In genomic region chr2:153943537-153943936, GRCm38 (mm10) we compare ENCODE assay signal across 10 mouse cellular contexts. TPM values are rescaled to one million over a fixed set of nuclear protein-coding genes. Genes with fewer than 3 reads are reported as not detected.
DNase-seq lines count a peak whose midpoint lies in the region; ATAC-seq and TF ChIP-seq lines count a peak whose summit lies in the region.
"Had no signal": no experiment of that assay in that cellular context is flagged by ENCODE, and none has a peak within 500 bp of the region (broad histone marks: within the 10 kb centered on the region; RNA-seq: fewer than 3 reads in every experiment).

No protein-coding gene starts in this region.

- TF ChIP-seq RAD21 in MEL (IDR thresholded peaks at IDR 0.05; ENCODE audit: low read depth, low read length) = no peak

- H3K79me2 ChIP-seq in MEL (ENCODE audit: control insufficient read depth, insufficient read depth, low read length, poor library complexity) = no peaks in the 10 kb centered on the region

- H3K27ac ChIP-seq in hindbrain, embryonic 14.5 days = no peak overlapping the region
- H3K27ac ChIP-seq in hindbrain, embryonic 12.5 days = no peak overlapping the region
- no peak overlapping the region for H3K27ac ChIP-seq in MEL (ENCODE audit: control insufficient read depth, low read depth, low read length)
- H3K27ac ChIP-seq: liver, embryonic 15.5 days; stomach, embryonic 15.5 days had no signal

- H3K4me2 ChIP-seq in hindbrain, embryonic 14.5 days (replicated peaks) = no peak overlapping the region
- H3K4me2 ChIP-seq in hindbrain, embryonic 12.5 days (replicated peaks) = no peak overlapping the region
- H3K4me2 ChIP-seq: liver, embryonic 15.5 days; stomach, embryonic 15.5 days had no signal

- no peak overlapping the region for H3K9ac ChIP-seq in hindbrain, embryonic 14.5 days
- no peak overlapping the region for H3K9ac ChIP-seq in hindbrain, embryonic 12.5 days
- H3K9ac ChIP-seq in MEL (ENCODE audit: control insufficient read depth, low read depth, low read length, poor library complexity, severe bottlenecking) = no peak overlapping the region
- H3K9ac ChIP-seq: liver, embryonic 15.5 days; stomach, embryonic 15.5 days had no signal

- H3K36me3 ChIP-seq in hindbrain, embryonic 14.5 days (replicated peaks; ENCODE audit: control insufficient read depth, insufficient read depth) = no peaks in the 10 kb centered on the region
- no peaks in the 10 kb centered on the region for H3K36me3 ChIP-seq in hindbrain, embryonic 12.5 days
- no peaks in the 10 kb centered on the region for H3K36me3 ChIP-seq in MEL (ENCODE audit: control insufficient read depth in 1 of 2, insufficient read depth in 2 of 2, low read length in 2 of 2)
- H3K36me3 ChIP-seq: liver, embryonic 15.5 days; stomach, embryonic 15.5 days had no signal

- no peak for TF ChIP-seq EP300 in MEL (IDR thresholded peaks at IDR 0.05; ENCODE audit: low read depth in 1 of 2, low read length in 2 of 2)

- DNase-seq in hindbrain, embryonic 14.5 days (ENCODE audit: low spot score) = peak; percentile 64
- peak; percentile 22 for DNase-seq in MEL (ENCODE audit: low read depth, low spot score)
- peak; percentile 40 to 61 for DNase-seq in frontal cortex, postnatal 25 days (ENCODE audit: low spot score in 2 of 2)
- DNase-seq in left cerebral cortex, postnatal 4 days = peak; percentile 69
- DNase-seq in ovary, postnatal 14 days (ENCODE audit: low spot score) = peak; percentile 49

- ATAC-seq in hindbrain, embryonic 14.5 days (ENCODE audit: low FRiP score) = no peak
- ATAC-seq in hindbrain, embryonic 12.5 days (ENCODE audit: low FRiP score) = no peak
- ATAC-seq in cerebellum, adult (ENCODE audit: insufficient number of reproducible peaks, low FRiP score, low TSS enrichment) = peak; percentile 38; the same call in 1 of the 2 replicates
- ATAC-seq in activated CD4-positive, CD25-positive, alpha-beta regulatory T cell, adult 4 months = no peak

- no peaks in the 10 kb centered on the region for H3K9me3 ChIP-seq in hindbrain, embryonic 14.5 days (ENCODE audit: control insufficient read depth, low read length)
- no peaks in the 10 kb centered on the region for H3K9me3 ChIP-seq in hindbrain, embryonic 12.5 days (replicated peaks)
- H3K9me3 ChIP-seq in MEL (replicated peaks; ENCODE audit: insufficient read depth, low read length) = no peaks in the 10 kb centered on the region
- H3K9me3 ChIP-seq: liver, embryonic 15.5 days; stomach, embryonic 15.5 days had no signal

- no peaks in the 10 kb centered on the region for H3K4me1 ChIP-seq in hindbrain, embryonic 14.5 days (replicated peaks; ENCODE audit: control insufficient read depth, insufficient read depth, low read length)
- no peaks in the 10 kb centered on the region for H3K4me1 ChIP-seq in hindbrain, embryonic 12.5 days
- no peaks in the 10 kb centered on the region for H3K4me1 ChIP-seq in MEL (ENCODE audit: control insufficient read depth in 1 of 2, insufficient read depth in 2 of 2, low read length in 2 of 2)
- H3K4me1 ChIP-seq: liver, embryonic 15.5 days; stomach, embryonic 15.5 days had no signal

- WGBS in hindbrain, embryonic 14.5 days = 47% methylated on average over 3 of the region's 3 CpGs
- 36% methylated on average over 3 of the region's 3 CpGs for WGBS in hindbrain, embryonic 12.5 days

- H3K4me3 ChIP-seq in hindbrain, embryonic 14.5 days (replicated peaks; ENCODE audit: low read length) = no peak overlapping the region
- H3K4me3 ChIP-seq in hindbrain, embryonic 12.5 days = no peak overlapping the region
- no peak overlapping the region for H3K4me3 ChIP-seq in MEL (ENCODE audit: control insufficient read depth in 1 of 2, insufficient read depth in 1 of 2, low read depth in 2 of 2, low read length in 2 of 2)
- H3K4me3 ChIP-seq: liver, embryonic 15.5 days; stomach, embryonic 15.5 days had no signal

- TF ChIP-seq POLR2A in MEL (IDR thresholded peaks at IDR 0.05; ENCODE audit: control insufficient read depth in 1 of 2, insufficient read depth in 1 of 2, low read depth in 1 of 2, low read length in 2 of 2, poor library complexity in 1 of 2) = no peak

- intact Hi-C loops in left cerebral cortex, postnatal 4 days (cut with DNase I) = no loop called here

- TF ChIP-seq CTCF in MEL (IDR thresholded peaks at IDR 0.05 in 2 of 3, conservative IDR thresholded peaks at IDR 0.05 in 1 of 3; ENCODE audit: control insufficient read depth in 1 of 3, insufficient read depth in 1 of 3, low read depth in 2 of 3, low read length in 3 of 3, poor library complexity in 1 of 3, severe bottlenecking in 1 of 3) = peak in 2 of 3 experiments; percentile 39 to 44; a peak in 5 of 6 replicates

- no peaks in the 10 kb centered on the region for H3K27me3 ChIP-seq in hindbrain, embryonic 14.5 days (ENCODE audit: control insufficient read depth, insufficient read depth, low read length)
- H3K27me3 ChIP-seq in hindbrain, embryonic 12.5 days = no peaks in the 10 kb centered on the region
- H3K27me3 ChIP-seq in MEL (ENCODE audit: control insufficient read depth in 1 of 2, insufficient read depth in 2 of 2, low read length in 2 of 2) = no peaks in the 10 kb centered on the region
- H3K27me3 ChIP-seq: liver, embryonic 15.5 days; stomach, embryonic 15.5 days had no signal

TF ChIP-seq in MEL, 35 proteins besides CTCF, POLR2A, EP300 and RAD21:
- TF ChIP-seq KAT2A (conservative IDR thresholded peaks at IDR 0.05; ENCODE audit: low read depth, low read length) (no peak), TCF12 (IDR thresholded peaks at IDR 0.05; ENCODE audit: low read depth, low read length) (no peak), POLR2AphosphoS2 (IDR thresholded peaks at IDR 0.05; ENCODE audit: low read length) (no peak), ZNF384 (IDR thresholded peaks at IDR 0.05; ENCODE audit: low read depth, low read length) (no peak)

RNA-seq across cellular contexts. Expression of gene Bpifb4, which starts 5.5 kb away (rescaled TPM):
- polyA plus RNA-seq in hindbrain, embryonic 14.5 days (2014; fragmentation: Nextera tagmentation; extraction: Ambion mirVana) = not detected in 2 replicates
- not detected in 2 replicates for polyA plus RNA-seq in hindbrain, embryonic 12.5 days (2016; fragmentation: Nextera tagmentation; extraction: Ambion mirVana)
- not detected in 2 replicates for total RNA-seq in MEL (2012; rRNA removed)
- polyA plus RNA-seq in MEL (2012; ENCODE audit: insufficient read depth in 1 of 2, insufficient read length in 2 of 2, low read depth in 1 of 2, low replicate concordance in 2 of 2, missing spikeins in 1 of 2) = not detected
- not detected for total RNA-seq in left cerebral cortex, postnatal 4 days (2021)
- polyA plus RNA-seq in activated CD4-positive, CD25-positive, alpha-beta regulatory T cell, adult 4 months (2017; shearing (Covaris generic)) = not detected
- polyA plus RNA-seq: stomach, embryonic 15.5 days had no signal

RNA-seq across cellular contexts. Expression of gene Bpifb3, which starts 25.5 kb away (rescaled TPM):
- not detected in 2 replicates for polyA plus RNA-seq in hindbrain, embryonic 14.5 days (2014; fragmentation: Nextera tagmentation; extraction: Ambion mirVana)
- polyA plus RNA-seq in hindbrain, embryonic 12.5 days (2016; fragmentation: Nextera tagmentation; extraction: Ambion mirVana) = not detected in 2 replicates
- total RNA-seq in MEL (2012; rRNA removed) = not detected in 2 replicates
- polyA plus RNA-seq in MEL (2012; ENCODE audit: insufficient read depth in 1 of 2, insufficient read length in 2 of 2, low read depth in 1 of 2, low replicate concordance in 2 of 2, missing spikeins in 1 of 2) = not detected
- under 1 TPM in 1 of 2 experiments, not detected in 1; 0.40 TPM for total RNA-seq in left cerebral cortex, postnatal 4 days (2021)
- not detected for polyA plus RNA-seq in activated CD4-positive, CD25-positive, alpha-beta regulatory T cell, adult 4 months (2017; shearing (Covaris generic))
- polyA plus RNA-seq: liver, embryonic 15.5 days; stomach, embryonic 15.5 days had no signal

RNA-seq across cellular contexts. Expression of gene Bpifa6, which starts 31.2 kb away (rescaled TPM):
- not detected in 2 replicates for polyA plus RNA-seq in hindbrain, embryonic 14.5 days (2014; fragmentation: Nextera tagmentation; extraction: Ambion mirVana)
- polyA plus RNA-seq in hindbrain, embryonic 12.5 days (2016; fragmentation: Nextera tagmentation; extraction: Ambion mirVana) = not detected in 2 replicates
- total RNA-seq in MEL (2012; rRNA removed) = not detected in 2 replicates
- not detected for polyA plus RNA-seq in MEL (2012; ENCODE audit: insufficient read depth in 1 of 2, insufficient read length in 2 of 2, low read depth in 1 of 2, low replicate concordance in 2 of 2, missing spikeins in 1 of 2)
- not detected for total RNA-seq in left cerebral cortex, postnatal 4 days (2021)
- polyA plus RNA-seq in activated CD4-positive, CD25-positive, alpha-beta regulatory T cell, adult 4 months (2017; shearing (Covaris generic)) = not detected
- polyA plus RNA-seq: liver, embryonic 15.5 days; stomach, embryonic 15.5 days had no signal

RNA-seq across cellular contexts. Expression of gene Bpifb6, which starts 43.3 kb away (rescaled TPM):
- polyA plus RNA-seq in hindbrain, embryonic 14.5 days (2014; fragmentation: Nextera tagmentation; extraction: Ambion mirVana) = 0.12 TPM in 1 of 2 replicates, not detected in the other
- polyA plus RNA-seq in hindbrain, embryonic 12.5 days (2016; fragmentation: Nextera tagmentation; extraction: Ambion mirVana) = not detected in 2 replicates
- total RNA-seq in MEL (2012; rRNA removed) = not detected in 2 replicates
- polyA plus RNA-seq in MEL (2012; ENCODE audit: insufficient read depth in 1 of 2, insufficient read length in 2 of 2, low read depth in 1 of 2, low replicate concordance in 2 of 2, missing spikeins in 1 of 2) = not detected
- not detected for total RNA-seq in left cerebral cortex, postnatal 4 days (2021)
- not detected for polyA plus RNA-seq in activated CD4-positive, CD25-positive, alpha-beta regulatory T cell, adult 4 months (2017; shearing (Covaris generic))
- polyA plus RNA-seq: liver, embryonic 15.5 days; stomach, embryonic 15.5 days had no signal
